Mouse (Mus musculus) sigmoid colon, adult 10 weeks (tissue): ENCODE measurements around the gene Xrn1. TPM values are rescaled to one million over a fixed set of nuclear protein-coding genes. Genes with fewer than 3 reads are reported as not detected.

Experiments
- polyA plus RNA-seq: library from polyadenylated mRNA; stranded (reverse); fragments of 350-450 nt; fragmentation: Illumina TruSeq; extraction: RNeasy Lipid Tissue Mini Kit (QIAGEN cat#74804); gene quantifications from one replicate; pipeline ENCODE4 v1.2.3, GENCODE M21; 2014; ENCODE audit warnings: low read depth, low replicate concordance

Xrn1 gene
- 45.7 TPM for polyA plus RNA-seq

DNA sequence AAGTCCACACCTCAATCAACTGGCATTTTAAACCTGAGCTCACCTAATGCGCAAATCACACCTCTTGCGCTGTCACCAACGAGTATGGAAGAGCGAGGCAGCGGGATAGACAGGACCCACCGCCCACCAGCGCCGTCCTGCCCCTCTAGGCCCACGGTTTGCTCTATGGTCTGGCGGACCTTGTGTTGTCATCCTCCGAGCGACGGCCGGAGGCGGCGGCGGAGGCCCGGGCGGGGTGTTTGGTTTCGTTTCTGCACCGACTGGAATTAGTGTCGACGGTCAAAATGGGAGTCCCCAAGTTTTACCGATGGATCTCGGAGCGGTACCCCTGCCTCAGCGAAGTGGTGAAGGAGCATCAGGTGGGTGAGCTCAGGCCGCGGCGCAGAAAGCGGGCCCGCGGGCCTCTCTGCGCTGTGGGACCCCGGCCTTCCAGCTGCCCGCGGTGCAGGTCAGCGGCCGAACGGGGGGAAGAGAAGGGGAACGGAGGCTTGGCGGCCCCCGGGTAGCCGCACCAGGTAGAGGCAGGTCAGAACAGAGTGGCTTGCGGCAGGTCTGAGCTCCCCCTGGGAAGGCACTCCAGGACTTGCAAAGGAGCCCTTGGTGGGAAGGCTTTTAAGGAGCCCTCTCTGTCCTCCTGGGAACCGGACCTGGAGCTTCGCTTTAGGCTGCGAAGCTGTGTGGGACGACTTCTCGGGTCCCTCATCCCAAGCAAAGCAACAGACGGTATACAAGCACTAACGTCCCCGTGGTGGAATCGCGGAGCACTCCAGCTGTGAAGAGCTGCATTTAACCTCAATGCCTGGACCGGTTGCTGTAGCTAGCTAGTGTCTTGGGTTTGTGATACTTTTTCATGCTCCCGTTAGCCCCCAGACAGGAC lies at the start of gene Xrn1:
TSS of gene Xrn1 (plus strand) at position 176 of the 877 bp plus-strand sequence.

Other genes starting within 250 kb of the Xrn1 start
- 5.8 TPM for gene Trpc1, start 204.4 kb upstream of the Xrn1 start, polyA plus RNA-seq
- 430 TPM for gene Pls1, start 109.4 kb upstream of the Xrn1 start, polyA plus RNA-seq
- gene Atr, start 97.2 kb upstream of the Xrn1 start, polyA plus RNA-seq, result 21.9 TPM
- gene Gk5, start 164.6 kb downstream of the Xrn1 start, polyA plus RNA-seq, result 26.7 TPM
- gene Tfdp2, start 241.5 kb downstream of the Xrn1 start, polyA plus RNA-seq, result 97.9 TPM